Mouse (Mus musculus): ENCODE results near the gene Cpa1.
A peak's percentile ranks its signal among the peaks of the same experiment; 100 is the strongest.

The Cpa1 gene

DNA sequence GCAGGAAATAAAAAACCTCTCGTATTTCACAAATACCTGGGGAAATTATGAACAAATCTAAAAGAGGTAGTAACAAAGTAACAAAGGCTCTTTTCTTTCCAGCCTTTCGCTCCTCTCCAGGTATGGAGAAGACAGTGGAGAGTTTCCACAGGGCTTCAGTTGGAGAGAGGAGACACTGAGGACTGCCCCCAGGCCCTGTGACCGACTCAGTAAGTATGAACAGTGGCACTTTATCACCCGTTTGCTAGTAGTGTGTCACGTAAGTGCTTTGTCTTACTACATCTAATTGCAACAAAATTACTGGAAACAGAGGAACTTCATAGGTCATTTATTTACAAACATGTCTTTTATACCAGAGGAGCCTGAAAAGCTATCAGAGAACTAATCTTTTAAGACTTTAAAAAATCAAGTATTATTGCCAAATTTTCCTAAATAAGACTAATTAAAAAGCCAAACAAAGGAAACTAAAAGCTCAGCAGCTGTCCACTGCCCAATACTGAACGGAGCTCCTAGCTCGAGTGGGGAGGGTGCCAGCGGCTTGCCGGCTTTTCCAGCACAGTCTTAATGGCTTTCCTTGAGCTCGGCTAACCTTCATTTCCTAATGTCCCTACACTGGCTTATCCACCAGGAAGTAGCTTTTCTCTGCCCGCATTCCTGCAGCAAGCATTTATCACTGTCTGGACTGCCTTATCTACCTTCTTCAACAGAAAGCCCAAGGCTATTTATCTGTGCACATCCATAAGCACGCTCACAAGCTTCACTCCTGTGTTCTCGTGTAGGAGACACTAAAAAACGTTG, 34.9 kb downstream of the Cpa1 start:
- DNase-seq (ENCODE audit: low read depth): no peak

DNA sequence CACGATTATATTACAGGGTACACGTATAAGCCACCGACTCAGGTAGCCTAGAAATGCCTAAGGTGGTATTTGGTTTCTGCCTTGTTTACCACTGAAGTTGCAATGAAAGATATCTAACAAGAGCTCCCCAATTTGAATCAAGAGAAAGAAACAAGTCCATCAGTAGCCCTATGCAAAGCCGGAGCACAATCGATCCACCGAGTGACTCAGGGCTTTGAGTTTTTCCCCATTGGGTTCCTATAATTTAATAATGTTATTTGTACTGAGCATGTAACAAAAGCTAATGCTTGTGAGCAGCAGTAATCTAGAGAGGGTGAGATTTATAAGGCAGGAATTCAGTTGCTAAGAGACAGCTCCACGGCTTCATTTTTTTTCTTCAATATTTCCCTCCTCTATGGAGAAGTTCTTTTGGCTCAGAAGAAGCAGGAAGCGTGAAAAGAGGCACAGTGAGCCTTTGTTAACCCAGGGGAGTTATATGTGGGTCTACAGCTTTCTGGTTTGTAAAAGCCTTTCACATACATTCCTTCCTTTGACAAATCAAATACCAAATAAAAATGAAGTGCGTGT, 35.8 kb downstream of the Cpa1 start:
- no peak for DNase-seq (ENCODE audit: low read depth)

DNA sequence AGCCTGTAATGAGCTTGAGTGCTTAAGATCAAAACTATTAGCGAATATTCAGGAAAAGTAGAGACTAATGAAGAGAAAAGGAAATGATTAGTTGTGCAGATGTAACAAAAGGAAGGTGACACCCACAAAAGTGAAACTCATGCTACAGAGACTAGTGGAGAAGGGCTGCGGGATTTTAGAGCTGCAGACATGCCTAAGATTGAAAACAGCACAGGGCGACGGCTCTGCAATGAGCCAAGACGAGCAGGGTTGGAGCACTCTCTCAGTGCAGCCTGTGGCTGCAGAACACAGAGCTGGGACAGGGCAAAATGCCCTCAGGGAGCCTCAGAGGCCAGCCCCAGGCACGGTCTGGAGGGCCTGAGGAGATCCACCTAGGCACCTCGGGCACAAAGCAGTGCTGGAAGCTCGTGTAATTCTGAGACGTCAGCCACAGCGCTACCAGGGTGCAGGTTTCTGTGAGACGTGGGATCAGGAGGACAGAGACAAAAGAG, 36.3 kb downstream of the Cpa1 start:
- no peak for DNase-seq (ENCODE audit: low read depth)

DNA sequence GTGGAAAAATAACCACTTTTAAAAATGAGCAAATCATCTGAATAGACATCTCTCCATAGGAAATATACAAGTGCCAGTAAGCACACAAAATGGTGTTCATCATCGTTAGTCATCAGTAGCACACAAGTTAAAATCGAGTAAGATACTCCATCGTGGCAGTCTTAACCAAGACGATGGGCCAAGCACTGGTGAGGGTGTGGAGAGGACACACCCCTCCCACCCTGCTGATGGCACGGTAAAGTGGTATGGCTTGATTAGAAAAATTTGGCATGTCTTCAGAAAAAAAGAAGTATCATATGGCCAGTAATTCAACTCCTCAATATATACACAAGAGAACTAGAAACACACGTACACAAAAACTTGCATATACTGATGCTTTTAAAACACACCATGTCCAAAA, 37.5 kb downstream of the Cpa1 start:
- no peak for DNase-seq (ENCODE audit: low read depth)

DNA sequence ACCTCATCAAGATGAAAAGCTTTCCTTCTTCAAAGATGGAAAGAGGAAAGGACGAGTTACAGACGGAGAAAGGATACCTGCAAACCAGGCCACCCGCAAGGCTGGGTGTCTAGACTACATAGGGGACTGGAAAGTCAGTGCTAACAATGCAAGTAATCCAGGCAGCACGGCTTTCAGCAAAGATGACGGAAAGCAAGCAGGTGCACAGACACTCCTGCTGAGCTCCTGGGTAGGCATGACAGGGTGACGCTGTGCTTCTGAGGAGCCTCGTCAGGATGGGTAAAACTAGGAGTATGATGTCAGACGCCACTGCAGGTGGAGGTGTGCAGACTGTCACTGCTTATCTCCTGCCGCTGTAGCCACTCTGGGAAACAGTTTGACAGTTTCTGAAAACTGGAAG, 38.6 kb downstream of the Cpa1 start:
- DNase-seq (ENCODE audit: low read depth): no peak

DNA sequence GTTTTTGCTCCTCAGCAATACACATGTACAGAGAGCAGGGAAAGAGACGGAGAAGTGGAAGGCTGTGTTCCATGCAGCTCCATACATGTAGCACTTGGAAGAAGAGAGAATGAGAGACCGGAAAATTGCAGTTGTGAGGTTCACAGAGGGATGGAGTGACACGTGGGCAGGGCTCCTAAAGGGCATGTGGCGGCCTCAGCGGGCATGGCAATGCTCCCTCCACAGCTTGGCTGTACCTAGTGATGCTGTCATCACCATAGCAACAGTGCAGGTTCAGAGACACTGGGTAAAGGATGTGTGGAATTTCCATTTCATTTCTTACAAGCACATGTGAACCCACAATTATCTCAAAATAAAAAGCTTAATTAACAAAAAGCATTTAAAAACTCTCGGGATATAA, 39.5 kb downstream of the Cpa1 start:
- no peak for DNase-seq (ENCODE audit: low read depth)

DNA sequence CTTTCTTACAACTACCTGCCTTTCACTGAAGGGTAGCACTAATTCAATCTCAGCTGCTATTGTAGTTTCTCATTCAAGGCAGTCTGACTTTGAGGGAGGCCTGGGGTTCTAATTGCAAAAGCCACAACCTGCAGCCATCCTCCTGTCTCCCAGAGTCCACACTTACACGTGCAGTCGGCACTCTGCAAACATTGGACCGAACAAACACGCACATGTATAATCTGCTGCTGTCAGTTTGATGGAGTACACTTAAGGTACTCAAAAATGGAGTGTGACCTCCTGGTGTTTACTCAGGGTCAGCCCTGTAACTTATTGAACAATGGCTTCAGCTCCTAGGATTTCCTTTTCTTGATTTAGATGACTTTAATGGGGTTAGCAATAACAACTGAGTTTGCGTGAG, 40.5 kb downstream of the Cpa1 start:
- DNase-seq (ENCODE audit: low read depth): no peak

DNA sequence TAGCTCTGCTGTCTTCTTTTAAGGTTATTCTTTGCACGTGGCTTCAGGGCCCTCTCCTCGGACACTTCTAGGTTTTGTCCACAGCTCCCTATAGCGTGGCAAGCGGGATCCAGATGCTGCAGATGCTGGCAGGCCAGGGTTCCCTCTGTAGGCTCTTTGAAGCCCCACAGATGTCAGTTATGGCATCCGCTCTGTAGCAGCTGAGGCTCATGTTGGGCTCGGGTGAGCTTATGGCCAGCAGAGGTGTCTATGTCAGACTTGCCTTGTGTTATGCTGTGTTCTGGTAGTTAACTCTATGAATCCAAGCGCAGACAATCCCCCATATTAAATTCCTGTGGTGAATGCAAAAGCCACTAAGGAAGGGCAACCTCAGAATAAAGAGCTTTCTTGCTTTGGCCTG, 41.4 kb downstream of the Cpa1 start:
- DNase-seq (ENCODE audit: low read depth): no peak

DNA sequence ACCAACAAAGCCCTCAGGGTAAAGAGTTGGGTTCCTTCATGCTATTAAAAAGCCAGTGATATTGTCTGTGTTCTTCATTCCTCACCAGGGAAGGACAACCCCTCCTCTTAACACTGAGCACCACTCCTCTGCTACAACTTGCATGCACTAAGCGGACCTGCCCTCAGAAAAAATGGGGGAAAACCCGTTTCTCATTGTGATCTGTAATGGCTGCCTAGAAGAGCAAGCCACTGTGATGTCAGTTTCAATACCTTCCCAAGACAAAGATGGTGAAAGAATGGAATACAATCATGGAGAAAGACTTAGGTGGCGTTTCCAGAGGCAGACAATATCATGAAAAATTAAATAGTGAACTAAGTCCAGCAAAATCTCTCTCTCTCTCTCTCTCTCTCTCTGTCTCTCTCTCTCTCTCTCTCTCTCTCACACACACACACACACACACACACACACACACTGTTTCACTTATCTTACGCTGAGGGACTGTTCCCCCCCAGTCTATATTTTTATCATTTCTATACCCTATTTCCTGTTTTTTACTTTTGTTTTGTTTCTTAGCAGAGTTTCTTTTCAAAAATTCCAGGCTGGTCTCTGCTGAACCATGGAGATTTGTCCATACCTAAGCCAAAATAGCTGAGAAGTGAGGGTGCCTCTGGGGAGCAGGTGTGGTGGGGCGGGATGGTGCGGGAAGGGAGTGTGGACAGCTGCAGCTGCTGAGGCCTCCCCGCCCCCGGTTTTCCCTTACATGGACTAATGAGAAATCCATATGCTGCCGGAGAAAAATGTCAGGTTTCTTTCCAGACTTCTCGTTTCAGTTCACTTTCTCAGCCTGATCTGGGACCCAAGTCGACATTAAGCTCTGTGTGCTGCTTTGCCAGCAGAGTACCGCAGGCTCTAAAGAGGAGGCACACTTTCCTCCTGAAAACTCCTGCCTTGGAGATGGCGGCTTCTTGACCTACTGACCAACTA, 43.2 kb downstream of the Cpa1 start:
- DNase-seq (ENCODE audit: low read depth): no peak

DNA sequence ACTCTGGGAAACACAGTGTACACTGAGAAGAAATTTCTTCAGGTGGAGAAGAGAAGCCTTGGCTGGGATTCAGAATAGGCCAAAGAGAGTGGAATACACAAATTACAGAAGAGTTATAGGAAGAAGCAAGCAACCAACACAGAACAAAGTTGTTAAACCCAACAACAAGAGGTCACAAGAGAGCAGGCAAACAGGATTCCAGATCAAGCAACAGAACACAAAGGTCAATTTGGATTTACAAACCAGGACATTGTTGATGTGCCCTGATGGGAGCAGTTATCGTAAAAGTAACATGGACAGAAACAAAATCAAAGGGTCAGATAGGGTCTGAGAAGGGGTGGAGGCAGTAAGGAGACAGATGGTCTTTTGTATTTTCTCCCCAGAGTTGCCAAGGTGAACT, 45.6 kb downstream of the Cpa1 start:
- no peak for DNase-seq (ENCODE audit: low read depth)

DNA sequence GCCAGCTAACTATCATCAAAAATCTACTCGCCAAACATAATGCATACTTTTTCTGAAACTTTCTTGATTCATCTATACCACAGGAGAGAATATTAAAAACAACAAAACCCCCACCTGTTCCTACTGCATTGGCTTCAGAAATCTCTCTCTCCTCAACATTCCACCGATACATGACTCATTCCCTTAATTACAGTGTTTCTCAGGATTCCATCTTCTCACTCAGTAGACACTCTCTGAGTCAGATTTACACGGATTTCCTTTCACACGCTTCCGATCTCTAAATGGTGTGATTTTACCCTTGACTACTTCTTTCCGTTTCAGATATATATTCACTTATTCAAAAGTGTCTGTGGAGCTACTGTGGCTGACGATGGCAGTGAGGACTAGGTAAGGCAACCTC, 48.2 kb downstream of the Cpa1 start:
- no peak for DNase-seq (ENCODE audit: low read depth)

DNA sequence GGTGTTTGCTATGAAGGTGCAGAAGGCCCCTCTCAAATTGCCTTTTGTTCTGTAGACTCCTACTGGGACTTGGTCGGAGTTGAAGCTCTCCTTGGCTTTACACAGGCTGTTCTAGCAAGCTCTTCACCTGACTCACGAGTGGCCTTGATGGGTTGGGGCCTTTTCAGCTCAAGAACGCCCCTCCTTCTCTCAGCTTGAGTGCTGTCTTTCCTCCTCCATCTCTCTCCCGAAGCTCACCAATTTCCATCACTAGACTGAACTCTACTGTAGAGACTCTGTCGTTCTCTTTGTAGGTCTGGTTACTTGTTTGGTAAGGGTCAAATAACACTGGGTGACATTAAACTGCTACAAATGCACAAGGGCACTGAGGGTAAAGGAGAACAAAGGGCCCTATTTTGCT, 53.8 kb downstream of the Cpa1 start:
- DNase-seq (ENCODE audit: low read depth): no peak

DNA sequence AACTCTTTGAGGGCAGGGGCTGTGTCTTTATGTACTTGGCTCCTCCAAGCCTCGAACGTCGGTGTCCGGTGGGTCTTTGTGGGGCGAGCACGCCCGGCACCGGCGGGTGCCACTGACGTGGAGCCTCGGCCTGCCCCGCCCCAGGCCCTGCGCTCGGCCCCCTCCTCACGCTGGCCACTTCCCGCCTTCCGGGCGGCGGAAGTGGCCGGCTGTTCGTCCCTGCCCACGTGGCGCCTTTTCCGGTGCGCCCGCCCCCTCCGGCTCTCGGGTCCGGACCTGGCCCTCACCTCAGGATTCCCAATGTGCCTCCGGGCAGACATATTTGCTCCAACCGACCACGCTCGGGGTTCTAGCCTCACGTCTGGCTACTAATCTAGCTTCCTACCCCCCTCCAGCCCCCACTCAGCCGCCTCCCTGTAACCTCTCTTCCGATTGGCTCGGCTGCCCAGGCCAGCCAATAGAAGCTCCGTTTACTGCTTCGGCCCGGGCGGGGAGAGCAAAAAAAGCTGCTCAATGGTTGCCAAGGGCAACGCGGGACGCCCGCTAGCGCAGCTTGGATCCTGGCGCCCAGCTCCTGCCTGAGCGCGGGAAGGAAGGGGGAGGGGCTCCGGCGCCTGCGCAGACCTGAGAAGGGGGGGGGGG, 54.5 kb downstream of the Cpa1 start, which contains the start of gene Cep41:
TSS of gene Cep41 (minus strand) at position 400 of the 642 bp plus-strand sequence.
- DNase-seq (ENCODE audit: low read depth): peak; percentile 97

DNA sequence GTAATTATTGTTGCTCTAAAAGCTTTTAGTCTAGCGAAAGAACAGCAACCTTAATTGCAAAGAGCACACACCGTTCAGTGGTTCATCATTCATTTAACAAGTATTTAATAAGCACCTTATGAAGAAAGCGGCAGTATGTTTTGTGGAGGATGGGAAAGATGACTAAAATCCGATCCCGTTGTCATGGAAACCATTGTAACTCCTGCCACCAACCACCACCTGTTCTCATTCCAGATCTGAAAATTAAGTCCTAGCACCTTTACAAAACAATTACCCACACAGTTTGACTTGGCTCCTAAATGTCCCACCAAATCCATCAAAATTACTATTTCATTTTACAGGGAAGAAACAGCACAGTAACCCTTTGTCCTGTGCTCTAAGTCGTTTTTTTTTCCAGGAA, 55.2 kb downstream of the Cpa1 start:
- no peak for DNase-seq (ENCODE audit: low read depth)
